8 mouse cellular contexts compared by ENCODE assay signal in genomic region chrX:13071241-13071775, GRCm38 (mm10). TPM values are rescaled to one million over a fixed set of nuclear protein-coding genes. Genes with fewer than 3 reads are reported as not detected.
A peak's percentile ranks its signal among the peaks of the same experiment; 100 is the strongest.
DNase-seq lines count a peak whose midpoint lies in the region; ATAC-seq and TF ChIP-seq lines count a peak whose summit lies in the region.

Gene Usp9x (plus strand): TSS chrX:13071498.

- H3K4me1 ChIP-seq in bone marrow macrophage, adult 2 months (ENCODE audit: control insufficient read depth, insufficient read depth, low read length): 0 out of 2 replicates have a peak, but pooled peaks cover 2% of the 10 kb centered on the region
- peaks cover 6% of the 10 kb centered on the region for H3K4me1 ChIP-seq in forebrain, embryonic 16.5 days (replicated peaks; ENCODE audit: control insufficient read depth, insufficient read depth, low read length)
- no peaks in the 10 kb centered on the region for H3K4me1 ChIP-seq in hindbrain, embryonic 11.5 days (replicated peaks; ENCODE audit: control insufficient read depth, insufficient read depth, low read length)

- H3K4me3 ChIP-seq in bone marrow macrophage, adult 2 months (ENCODE audit: insufficient read depth, low read length): peak within 1 kb of the TSS; percentile 88
- H3K4me3 ChIP-seq in forebrain, embryonic 16.5 days (replicated peaks; ENCODE audit: low read length): peak within 1 kb of the TSS; percentile 76
- H3K4me3 ChIP-seq in hindbrain, embryonic 11.5 days (ENCODE audit: low read depth, low read length): peak within 1 kb of the TSS; percentile 71

- DNase-seq in MN1 (ENCODE audit: low spot score): peak; percentile 91
- peak; percentile 88 for DNase-seq in hindbrain, embryonic 11.5 days (ENCODE audit: low spot score)
- peak in 1 of 2 experiments; percentile 91 for DNase-seq in left cerebral cortex, postnatal 10 days (ENCODE audit: extremely low spot score in 1 of 2, low spot score in 2 of 2)
- DNase-seq in spleen, adult 18-20 months: peak; percentile 67 to 74
- DNase-seq in cerebellum, adult 11-12 months: no peak

- H3K4me2 ChIP-seq in forebrain, embryonic 16.5 days (ENCODE audit: low read length): peak within 1 kb of the TSS; percentile 41
- peak within 1 kb of the TSS; percentile 25 for H3K4me2 ChIP-seq in hindbrain, embryonic 11.5 days (replicated peaks; ENCODE audit: low read depth, low read length)

- 19% methylated on average over 25 of the region's 36 CpGs for WGBS in forebrain, embryonic 16.5 days
- 13% methylated on average over 6 of the region's 36 CpGs for WGBS in hindbrain, embryonic 11.5 days

- peak within 1 kb of the TSS; percentile 98 for H3K27ac ChIP-seq in bone marrow macrophage, adult 2 months (ENCODE audit: insufficient read depth, low read depth, low read length)
- H3K27ac ChIP-seq in forebrain, embryonic 16.5 days (ENCODE audit: low read length): peak within 1 kb of the TSS; percentile 93
- H3K27ac ChIP-seq in hindbrain, embryonic 11.5 days (ENCODE audit: low read depth, low read length): peak within 1 kb of the TSS; percentile 95

- peak within 1 kb of the TSS; percentile 78 for H3K9ac ChIP-seq in forebrain, embryonic 16.5 days (replicated peaks; ENCODE audit: low read depth, low read length)
- peak within 1 kb of the TSS; percentile 81 for H3K9ac ChIP-seq in hindbrain, embryonic 11.5 days (ENCODE audit: low read depth, low read length)

- no peaks in the 10 kb centered on the region for H3K27me3 ChIP-seq in forebrain, embryonic 16.5 days (replicated peaks; ENCODE audit: control insufficient read depth, insufficient read depth, low read length)
- peaks cover 8% of the 10 kb centered on the region; the same call in 1 of the 2 replicates for H3K27me3 ChIP-seq in hindbrain, embryonic 11.5 days (ENCODE audit: control insufficient read depth, insufficient read depth, low read length)

- H3K9me3 ChIP-seq in forebrain, embryonic 16.5 days (ENCODE audit: control insufficient read depth, low read length): no peaks in the 10 kb centered on the region
- no peaks in the 10 kb centered on the region for H3K9me3 ChIP-seq in hindbrain, embryonic 11.5 days (ENCODE audit: control insufficient read depth, low read length)

- intact Hi-C loops in left cerebral cortex, postnatal 10 days (cut with DNase I): loop anchor here (5.0 kb wide), 1 partner anchor 194 kb away; no protein-coding TSS in a partner anchor

- no peak for TF ChIP-seq POLR2A in bone marrow macrophage, adult 2 months (IDR thresholded peaks at IDR 0.05; ENCODE audit: borderline replicate concordance, low read depth, low read length)

- no peak for TF ChIP-seq CTCF in bone marrow macrophage, adult 2 months (IDR thresholded peaks at IDR 0.05; ENCODE audit: low read depth, low read length)

- H3K36me3 ChIP-seq in forebrain, embryonic 16.5 days (ENCODE audit: control insufficient read depth, insufficient read depth): no peaks in the 10 kb centered on the region
- H3K36me3 ChIP-seq in hindbrain, embryonic 11.5 days (ENCODE audit: control insufficient read depth, insufficient read depth, low read length): no peaks in the 10 kb centered on the region

- peak; percentile 86 for ATAC-seq in forebrain, embryonic 16.5 days
- ATAC-seq in hindbrain, embryonic 11.5 days (ENCODE audit: low FRiP score): peak; percentile 93
- peak; percentile 77 for ATAC-seq in megakaryocyte, adult 5-6 weeks (ENCODE audit: poor library complexity, severe bottlenecking)

RNA-seq across cellular contexts. Expression of gene Usp9x, which starts in this region (rescaled TPM):
- polyA plus RNA-seq in bone marrow macrophage, adult 2 months (2012; ENCODE audit: insufficient read depth, insufficient read length, missing spikeins): 67.5 and 79.5 TPM in 2 replicates
- polyA plus RNA-seq in forebrain, embryonic 16.5 days (2015; fragmentation: Nextera tagmentation; extraction: Ambion mirVana): 43.0 and 52.3 TPM in 2 replicates
- 62.2 and 83.6 TPM in 2 replicates for polyA plus RNA-seq in hindbrain, embryonic 11.5 days (2014; fragmentation: Nextera tagmentation; extraction: Ambion mirVana)
- total RNA-seq in left cerebral cortex, postnatal 10 days (2021): 100 to 1,000 TPM; 279 to 291 TPM
- 98.3 and 106 TPM in 2 replicates for total RNA-seq in megakaryocyte, adult 5-6 weeks (2015)
- 94.6 and 121 TPM in 2 replicates for total RNA-seq in megakaryocyte, adult 5-6 weeks (2017)
